Comparison of ENCODE assay signal across 13 mouse cellular contexts in genomic region chr4:154585779-154586178, GRCm38 (mm10). TPM values are rescaled to one million over a fixed set of nuclear protein-coding genes. Genes with fewer than 3 reads are reported as not detected.
DNase-seq lines count a peak whose midpoint lies in the region; ATAC-seq lines count a peak whose summit lies in the region.
"Had no signal": no experiment of that assay in that cellular context is flagged by ENCODE, and none has a peak within 500 bp of the region (broad histone marks: within the 10 kb centered on the region; RNA-seq: fewer than 3 reads in every experiment).

No protein-coding gene starts in this region.

- peak overlapping the region; percentile 78 for H3K27ac ChIP-seq in hindbrain, embryonic 10.5 days
- no peak overlapping the region; the same call in 1 of the 2 replicates for H3K27ac ChIP-seq in hindbrain, embryonic 12.5 days
- H3K27ac ChIP-seq in embryonic facial prominence, embryonic 14.5 days (replicated peaks; ENCODE audit: low read depth, low read length), result peak overlapping the region; percentile 24
- H3K27ac ChIP-seq in intestine, embryonic 15.5 days, result 0 out of 2 replicates have a peak overlapping the region, but pooled peaks have one; percentile 27
- H3K27ac ChIP-seq in kidney, embryonic 15.5 days, result no peak overlapping the region

- H3K9ac ChIP-seq in hindbrain, embryonic 12.5 days, result no peak overlapping the region
- H3K9ac ChIP-seq in embryonic facial prominence, embryonic 14.5 days (ENCODE audit: low read depth, low read length), result peak overlapping the region; percentile 21; the same call in 1 of the 2 replicates
- H3K9ac ChIP-seq in intestine, embryonic 15.5 days, result no peak overlapping the region
- H3K9ac ChIP-seq in kidney, embryonic 15.5 days, result no peak overlapping the region

- H3K36me3 ChIP-seq in hindbrain, embryonic 10.5 days, result no peaks in the 10 kb centered on the region
- no peaks in the 10 kb centered on the region for H3K36me3 ChIP-seq in hindbrain, embryonic 12.5 days
- H3K36me3 ChIP-seq in embryonic facial prominence, embryonic 14.5 days (ENCODE audit: control insufficient read depth, insufficient read depth, low read length), result no peaks in the 10 kb centered on the region
- no peaks in the 10 kb centered on the region for H3K36me3 ChIP-seq in intestine, embryonic 15.5 days
- no peaks in the 10 kb centered on the region for H3K36me3 ChIP-seq in kidney, embryonic 15.5 days

- no peak for ATAC-seq in hindbrain, embryonic 12.5 days (ENCODE audit: low FRiP score)
- ATAC-seq in embryonic facial prominence, embryonic 14.5 days (ENCODE audit: low read depth), result no peak
- no peak for ATAC-seq in intestine, embryonic 15.5 days
- no peak for ATAC-seq in kidney, embryonic 15.5 days (replicated peaks; ENCODE audit: low FRiP score)

- 73% methylated on average over 14 of the region's 14 CpGs for WGBS in hindbrain, embryonic 10.5 days
- 66% methylated on average over 14 of the region's 14 CpGs for WGBS in hindbrain, embryonic 12.5 days
- 48% methylated on average over 14 of the region's 14 CpGs for WGBS in embryonic facial prominence, embryonic 14.5 days
- 49% methylated on average over 14 of the region's 14 CpGs for WGBS in intestine, embryonic 15.5 days
- whole genome bisulfite sequencing in kidney, embryonic 15.5 days, result 81% methylated on average over 14 of the region's 14 CpGs

- DNase-seq in hindbrain, embryonic 10.5 days (ENCODE audit: low spot score), result no peak
- DNase-seq in embryonic facial prominence, embryonic 14.5 days (ENCODE audit: low spot score), result no peak
- peak; percentile 74 for DNase-seq in lung, postnatal 25 days (ENCODE audit: low spot score)
- DNase-seq in left cerebral cortex, adult 9 months (ENCODE audit: low spot score in 2 of 2), result no peak
- DNase-seq in layer of hippocampus, postnatal 10 days (ENCODE audit: low spot score in 2 of 2), result no peak
- DNase-seq: spleen, adult 18-20 months; thymus, postnatal 4 days had no signal

- peaks cover 78% of the 10 kb centered on the region for H3K4me1 ChIP-seq in hindbrain, embryonic 10.5 days (replicated peaks)
- peaks cover 49% of the 10 kb centered on the region for H3K4me1 ChIP-seq in hindbrain, embryonic 12.5 days
- H3K4me1 ChIP-seq in embryonic facial prominence, embryonic 14.5 days (ENCODE audit: control insufficient read depth, insufficient read depth, low read length), result peaks cover 45% of the 10 kb centered on the region
- peaks cover 28% of the 10 kb centered on the region for H3K4me1 ChIP-seq in intestine, embryonic 15.5 days (replicated peaks)
- H3K4me1 ChIP-seq in kidney, embryonic 15.5 days, result peaks cover 49% of the 10 kb centered on the region
- H3K4me1 ChIP-seq: megakaryocyte, embryonic 14.5 days had no signal

- H3K4me2 ChIP-seq in hindbrain, embryonic 12.5 days (replicated peaks), result no peak overlapping the region
- no peak overlapping the region for H3K4me2 ChIP-seq in embryonic facial prominence, embryonic 14.5 days (ENCODE audit: low read depth, low read length)
- no peak overlapping the region for H3K4me2 ChIP-seq in intestine, embryonic 15.5 days (replicated peaks)
- no peak overlapping the region for H3K4me2 ChIP-seq in kidney, embryonic 15.5 days

- H3K9me3 ChIP-seq in hindbrain, embryonic 10.5 days, result no peaks in the 10 kb centered on the region
- H3K9me3 ChIP-seq in hindbrain, embryonic 12.5 days (replicated peaks), result no peaks in the 10 kb centered on the region
- H3K9me3 ChIP-seq in embryonic facial prominence, embryonic 14.5 days (ENCODE audit: control insufficient read depth, low read length), result no peaks in the 10 kb centered on the region
- no peaks in the 10 kb centered on the region for H3K9me3 ChIP-seq in intestine, embryonic 15.5 days
- H3K9me3 ChIP-seq in kidney, embryonic 15.5 days (replicated peaks), result no peaks in the 10 kb centered on the region
- H3K9me3 ChIP-seq: megakaryocyte, embryonic 14.5 days had no signal

- no peak overlapping the region for H3K4me3 ChIP-seq in hindbrain, embryonic 10.5 days
- no peak overlapping the region for H3K4me3 ChIP-seq in hindbrain, embryonic 12.5 days
- H3K4me3 ChIP-seq in embryonic facial prominence, embryonic 14.5 days (ENCODE audit: low read depth, low read length), result no peak overlapping the region
- no peak overlapping the region for H3K4me3 ChIP-seq in intestine, embryonic 15.5 days (replicated peaks)
- no peak overlapping the region for H3K4me3 ChIP-seq in kidney, embryonic 15.5 days (replicated peaks)
- H3K4me3 ChIP-seq: erythroblast, embryonic 14.5 days; megakaryocyte, embryonic 14.5 days had no signal

- H3K27me3 ChIP-seq in hindbrain, embryonic 10.5 days (ENCODE audit: insufficient read depth, poor library complexity, severe bottlenecking), result peaks cover 47% of the 10 kb centered on the region
- H3K27me3 ChIP-seq in hindbrain, embryonic 12.5 days, result peaks cover 17% of the 10 kb centered on the region; the same call in 1 of the 2 replicates
- H3K27me3 ChIP-seq in embryonic facial prominence, embryonic 14.5 days (replicated peaks; ENCODE audit: control insufficient read depth, insufficient read depth, low read length), result no peaks in the 10 kb centered on the region
- H3K27me3 ChIP-seq in intestine, embryonic 15.5 days (replicated peaks), result no peaks in the 10 kb centered on the region
- peaks cover 33% of the 10 kb centered on the region; the same call in 1 of the 2 replicates for H3K27me3 ChIP-seq in kidney, embryonic 15.5 days
- H3K27me3 ChIP-seq: CH12.LX had no signal

RNA-seq across cellular contexts. Expression of gene Prdm16, which starts 50.9 kb away (rescaled TPM):
- polyA plus RNA-seq in hindbrain, embryonic 10.5 days (2016; fragmentation: Nextera tagmentation; extraction: Ambion mirVana), result 15.3 and 23.5 TPM in 2 replicates
- polyA plus RNA-seq in hindbrain, embryonic 12.5 days (2016; fragmentation: Nextera tagmentation; extraction: Ambion mirVana), result 26.4 and 32.3 TPM in 2 replicates
- polyA plus RNA-seq in embryonic facial prominence, embryonic 14.5 days (2014; fragmentation: Nextera tagmentation; extraction: Ambion mirVana), result 12.7 and 17.2 TPM in 2 replicates
- 16.4 and 17.7 TPM in 2 replicates for polyA plus RNA-seq in intestine, embryonic 15.5 days (2015; fragmentation: Nextera tagmentation; extraction: Ambion mirVana)
- 22.0 and 22.1 TPM in 2 replicates for polyA plus RNA-seq in kidney, embryonic 15.5 days (2015; fragmentation: Nextera tagmentation; extraction: Ambion mirVana)
- total RNA-seq in layer of hippocampus, postnatal 10 days (2021), result 10 to 100 TPM in 1 of 2 experiments, 1 to 10 TPM in 1; 9.8 to 13.5 TPM
- total RNA-seq: CH12.LX had no signal

Comparison
In these comparisons a context has a peak if more than half of its experiments do, and no peak if none do; other contexts are left out.
1. H3K27ac ChIP-seq: peak in hindbrain, embryonic 10.5 days (single experiment), embryonic facial prominence, embryonic 14.5 days (single experiment) and intestine, embryonic 15.5 days (single experiment); none in hindbrain, embryonic 12.5 days (single experiment) and kidney, embryonic 15.5 days (single experiment).